Mouse (Mus musculus): ENCODE measurements around the gene Ptpn14. TPM values are rescaled to one million over a fixed set of nuclear protein-coding genes. Genes with fewer than 3 reads are reported as not detected.
"Not testable (repeated sequence)": the region's sequence is repeated elsewhere in the genome, so short reads cannot be mapped to it uniquely, and the experiment has no call there.

The Ptpn14 gene
- 7.2 and 9.6 TPM in 2 replicates for polyA plus RNA-seq (2016; fragmentation: Nextera tagmentation; extraction: Ambion mirVana)

GRCm38 (mm10) chr1:189727884-189728783 lies at the start of gene Ptpn14:
Ptpn14 (plus strand) TSS chr1:189728268.
- peak; percentile 92 for DNase-seq (ENCODE audit: low spot score)
- WGBS, result under 1% methylated on average over 93 of the region's 98 CpGs
- peak within 1 kb of the TSS; percentile 75 for H3K4me3 ChIP-seq
- H3K9me3 ChIP-seq, result no peaks in the 10 kb centered on the region
- no peaks in the 10 kb centered on the region for H3K36me3 ChIP-seq
- peak within 1 kb of the TSS; percentile 91 for H3K27ac ChIP-seq
- no peaks in the 10 kb centered on the region; the same call in 1 of the 2 replicates for H3K27me3 ChIP-seq (ENCODE audit: insufficient read depth, poor library complexity, severe bottlenecking)
- peaks cover 55% of the 10 kb centered on the region for H3K4me1 ChIP-seq

GRCm38 (mm10) chr1:189679555-189679954 lies 48.5 kb upstream of the Ptpn14 start:
- no peaks in the 10 kb centered on the region for H3K9me3 ChIP-seq
- no peak for DNase-seq (ENCODE audit: low spot score)
- H3K4me3 ChIP-seq, result no peak overlapping the region
- 92% methylated on average over 3 of the region's 3 CpGs for WGBS
- H3K27me3 ChIP-seq (ENCODE audit: insufficient read depth, poor library complexity, severe bottlenecking), result no peaks in the 10 kb centered on the region
- no peak overlapping the region for H3K27ac ChIP-seq
- H3K36me3 ChIP-seq, result peaks cover 81% of the 10 kb centered on the region
- H3K4me1 ChIP-seq, result no peaks in the 10 kb centered on the region

- Histone ChIP-seq H3K9me3 (no peaks in the 10 kb centered on the region), H3K36me3 (peaks cover 60% of the 10 kb centered on the region), H3K4me3 (no peak overlapping the region), H3K27me3 (ENCODE audit: insufficient read depth, poor library complexity, severe bottlenecking) (no peaks in the 10 kb centered on the region), H3K27ac (no peak overlapping the region), H3K4me1 (peaks cover 32% of the 10 kb centered on the region)
- DNase-seq (ENCODE audit: low spot score), result no peak
- 92% methylated on average over 9 of the region's 9 CpGs for WGBS
Measured at GRCm38 (mm10) chr1:189684786-189685415, 43.2 kb upstream of the Ptpn14 start.

GRCm38 (mm10) chr1:189686025-189686424 lies 42.0 kb upstream of the Ptpn14 start:
- Histone ChIP-seq H3K4me3 (peak overlapping the region; percentile 8; the same call in 1 of the 2 replicates), H3K4me1 (peaks cover 37% of the 10 kb centered on the region), H3K9me3 (no peaks in the 10 kb centered on the region), H3K27ac (no peak overlapping the region), H3K27me3 (ENCODE audit: insufficient read depth, poor library complexity, severe bottlenecking) (no peaks in the 10 kb centered on the region), H3K36me3 (peaks cover 49% of the 10 kb centered on the region)
- DNase-seq (ENCODE audit: low spot score), result no peak
- 75% methylated on average over 6 of the region's 6 CpGs for WGBS

- H3K27ac ChIP-seq, result peak within 1 kb of the TSS; percentile 91
- H3K36me3 ChIP-seq, result peaks cover 31% of the 10 kb centered on the region
- H3K9me3 ChIP-seq, result no peaks in the 10 kb centered on the region
- no peaks in the 10 kb centered on the region for H3K27me3 ChIP-seq (ENCODE audit: insufficient read depth, poor library complexity, severe bottlenecking)
- peak; percentile 100 for DNase-seq (ENCODE audit: low spot score)
- H3K4me3 ChIP-seq, result peak within 1 kb of the TSS; percentile 93
- H3K4me1 ChIP-seq, result peaks cover 37% of the 10 kb centered on the region
- under 1% methylated on average over 55 of the region's 55 CpGs for WGBS
Measured at GRCm38 (mm10) chr1:189687654-189688387, 40.2 kb upstream of the Ptpn14 start, which contains the start of gene Cenpf. Cenpf (minus strand) TSS chr1:189688086.

- no peak for DNase-seq (ENCODE audit: low spot score)
- H3K27ac ChIP-seq, result peak overlapping the region; percentile 91
- H3K27me3 ChIP-seq (ENCODE audit: insufficient read depth, poor library complexity, severe bottlenecking), result no peaks in the 10 kb centered on the region
- H3K4me1 ChIP-seq, result peaks cover 37% of the 10 kb centered on the region
- under 1% methylated on average over 15 of the region's 15 CpGs for WGBS
- H3K9me3 ChIP-seq, result no peaks in the 10 kb centered on the region
- peaks cover 26% of the 10 kb centered on the region for H3K36me3 ChIP-seq
- H3K4me3 ChIP-seq, result peak overlapping the region; percentile 93
Measured at GRCm38 (mm10) chr1:189688388-189688750, 39.7 kb upstream of the Ptpn14 start.

GRCm38 (mm10) chr1:189689050-189689833 lies 38.8 kb upstream of the Ptpn14 start:
- H3K36me3 ChIP-seq, result peaks cover 17% of the 10 kb centered on the region
- WGBS, result 37% methylated on average over 4 of the region's 4 CpGs
- no peak for DNase-seq (ENCODE audit: low spot score)
- no peaks in the 10 kb centered on the region for H3K9me3 ChIP-seq
- peak overlapping the region; percentile 93 for H3K4me3 ChIP-seq
- H3K27me3 ChIP-seq (ENCODE audit: insufficient read depth, poor library complexity, severe bottlenecking), result no peaks in the 10 kb centered on the region
- peaks cover 37% of the 10 kb centered on the region for H3K4me1 ChIP-seq
- H3K27ac ChIP-seq, result peak overlapping the region; percentile 91

- H3K27me3 ChIP-seq (ENCODE audit: insufficient read depth, poor library complexity, severe bottlenecking); H3K4me3 ChIP-seq; H3K36me3 ChIP-seq; DNase-seq (ENCODE audit: low spot score); H3K27ac ChIP-seq; H3K9me3 ChIP-seq: not testable (repeated sequence)
- 37% methylated on average over 3 of the region's 3 CpGs for WGBS
- H3K4me1 ChIP-seq, result peaks cover 33% of the 10 kb centered on the region; the same call in 1 of the 2 replicates
Measured at GRCm38 (mm10) chr1:189692442-189692841, 35.6 kb upstream of the Ptpn14 start.

- H3K9me3 ChIP-seq, result no peaks in the 10 kb centered on the region
- no peak overlapping the region for H3K27ac ChIP-seq
- WGBS, result 94% methylated on average over 2 of the region's 2 CpGs
Measured at GRCm38 (mm10) chr1:189694391-189694790, 33.7 kb upstream of the Ptpn14 start.

GRCm38 (mm10) chr1:189695321-189695720 lies 32.7 kb upstream of the Ptpn14 start:
- Histone ChIP-seq H3K9me3 (no peaks in the 10 kb centered on the region), H3K27ac (no peak overlapping the region), H3K4me3 (no peak overlapping the region), H3K4me1 (peaks cover 24% of the 10 kb centered on the region), H3K36me3 (no peaks in the 10 kb centered on the region), H3K27me3 (ENCODE audit: insufficient read depth, poor library complexity, severe bottlenecking) (no peaks in the 10 kb centered on the region)
- no peak for DNase-seq (ENCODE audit: low spot score)

More at GRCm38 (mm10) chr1:189694391-189694790, 33.7 kb upstream of the Ptpn14 start:
- DNase-seq (ENCODE audit: low spot score), result no peak
- H3K36me3 ChIP-seq, result no peaks in the 10 kb centered on the region
- no peak overlapping the region for H3K4me3 ChIP-seq
- peaks cover 33% of the 10 kb centered on the region for H3K4me1 ChIP-seq
- no peaks in the 10 kb centered on the region for H3K27me3 ChIP-seq (ENCODE audit: insufficient read depth, poor library complexity, severe bottlenecking)

GRCm38 (mm10) chr1:189698416-189698815 lies 29.7 kb upstream of the Ptpn14 start:
- Histone ChIP-seq H3K27me3 (ENCODE audit: insufficient read depth, poor library complexity, severe bottlenecking) (no peaks in the 10 kb centered on the region), H3K36me3 (no peaks in the 10 kb centered on the region), H3K4me3 (peak overlapping the region; percentile 12; the same call in 1 of the 2 replicates), H3K9me3 (no peaks in the 10 kb centered on the region), H3K27ac (peak overlapping the region; percentile 56; the same call in 1 of the 2 replicates), H3K4me1 (peaks cover 23% of the 10 kb centered on the region)
- DNase-seq (ENCODE audit: low spot score), result peak; percentile 90
- WGBS, result 21% methylated on average over 4 of the region's 4 CpGs

GRCm38 (mm10) chr1:189700186-189700585 lies 27.9 kb upstream of the Ptpn14 start:
- H3K4me1 ChIP-seq, result peaks cover 20% of the 10 kb centered on the region
- H3K27me3 ChIP-seq (ENCODE audit: insufficient read depth, poor library complexity, severe bottlenecking), result no peaks in the 10 kb centered on the region
- WGBS, result 63% methylated on average over 6 of the region's 6 CpGs
- no peak overlapping the region for H3K27ac ChIP-seq
- H3K4me3 ChIP-seq, result no peak overlapping the region
- H3K9me3 ChIP-seq, result no peaks in the 10 kb centered on the region
- DNase-seq (ENCODE audit: low spot score), result no peak
- H3K36me3 ChIP-seq, result no peaks in the 10 kb centered on the region

Measured in heart, embryonic 10.5 days (tissue).